Mouse (Mus musculus) neural tube, embryonic 13.5 days (tissue): ENCODE data around the gene Dtl. TPM values are rescaled to one million over a fixed set of nuclear protein-coding genes. Genes with fewer than 3 reads are reported as not detected.

Source experiments
- ATAC-seq: fragments of 200-750 bp; cut with Nextera tagmentation; 2 replicates; pipeline ENCODE4 v1.8.0; 2017; ENCODE audit warnings: low read depth, mild to moderate bottlenecking, moderate TSS enrichment, moderate library complexity
- H3K27ac ChIP-seq: fragments of 300-500 bp; sonication (generic); replicated peaks from 2 replicates; pipeline ENCODE4 v1.5.1; 2015; ENCODE audit warnings: moderate library complexity, mild to moderate bottlenecking, inconsistent platforms
- H3K27me3 ChIP-seq: fragments of 300-500 bp; sonication (generic); 2 replicates; pipeline ENCODE4 v1.6.1; 2015; ENCODE audit warnings: mild to moderate bottlenecking, inconsistent platforms
- H3K36me3 ChIP-seq: fragments of 300-500 bp; sonication (generic); 2 replicates; pipeline ENCODE4 v1.6.1; 2015; ENCODE audit warnings: mild to moderate bottlenecking, inconsistent platforms
- H3K4me1 ChIP-seq: fragments of 300-500 bp; sonication (generic); replicated peaks from 2 replicates; pipeline ENCODE4 v1.6.1; 2015; ENCODE audit warnings: inconsistent platforms
- H3K4me2 ChIP-seq: fragments of 300-500 bp; sonication (generic); 2 replicates; pipeline ENCODE4 v1.6.1; 2015; ENCODE audit warnings: inconsistent platforms, mild to moderate bottlenecking, moderate library complexity
- H3K4me3 ChIP-seq: fragments of 300-500 bp; sonication (generic); 2 replicates; pipeline ENCODE4 v1.5.1; 2015; ENCODE audit warnings: mild to moderate bottlenecking, inconsistent platforms
- H3K9ac ChIP-seq: fragments of 300-500 bp; sonication (generic); 2 replicates; pipeline ENCODE4 v1.6.1; 2015; ENCODE audit warnings: moderate library complexity, mild to moderate bottlenecking, inconsistent platforms
- H3K9me3 ChIP-seq: fragments of 300-500 bp; sonication (generic); 2 replicates; pipeline ENCODE4 v1.6.1; 2016; ENCODE audit warnings: inconsistent platforms
- WGBS: fragments of 180-500 bp; shearing (Covaris S2); methylation state at CpG from one replicate; pipeline ENCODE4 v1.1.7; 2015; 5-methylcytosine and 5-hydroxymethylcytosine counted together
- polyA plus RNA-seq: library from polyadenylated mRNA; unstranded; fragments of >200 nt; fragmentation: Nextera tagmentation; extraction: Ambion mirVana; gene quantifications from 2 replicates; pipeline ENCODE4 v1.2.1, GENCODE M21; 2015

Gene Dtl
- polyA plus RNA-seq, 1 experiment from 2014 or later, result 6.5 TPM

DNA sequence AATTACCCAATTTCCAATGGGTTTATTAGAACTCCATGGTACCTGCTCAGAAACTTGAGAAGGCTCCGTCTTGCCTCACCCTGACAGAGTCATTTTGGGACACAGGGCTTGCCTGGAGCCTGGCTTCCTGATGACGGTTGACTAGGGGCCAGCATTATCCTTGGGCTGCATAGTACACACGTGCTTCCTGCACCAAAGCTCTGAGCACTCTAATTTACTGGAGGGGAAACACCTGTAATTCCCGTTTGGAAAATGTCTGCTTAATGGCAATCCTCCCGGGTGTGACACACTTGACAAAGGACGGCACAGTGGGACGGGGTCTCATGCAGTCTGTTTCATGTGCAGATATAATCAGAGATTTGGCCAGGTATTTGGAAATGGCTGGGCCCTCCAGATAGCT, 84.9 kb downstream of the Dtl start:
- 69% methylated on average over 7 of the region's 7 CpGs for WGBS
- Histone ChIP-seq H3K27me3 (no peaks in the 10 kb centered on the region), H3K27ac (no peak overlapping the region), H3K4me2 (no peak overlapping the region), H3K4me3 (no peak overlapping the region), H3K4me1 (peaks cover 8% of the 10 kb centered on the region), H3K9ac (no peak overlapping the region), H3K36me3 (no peaks in the 10 kb centered on the region), H3K9me3 (no peaks in the 10 kb centered on the region)
- ATAC-seq, result no peak

Other genes with a start within 250 kb of the Dtl start
- gene Tmem206, start 249.6 kb downstream of the Dtl start, polyA plus RNA-seq, result 36.3 and 36.9 TPM in 2 replicates
- gene Ppp2r5a, start 172.3 kb downstream of the Dtl start, polyA plus RNA-seq, result 8.6 and 8.7 TPM in 2 replicates
- gene Ints7, start 92 bp upstream of the Dtl start, polyA plus RNA-seq, result 38.9 and 40.1 TPM in 2 replicates
- gene Lpgat1, start 142.3 kb upstream of the Dtl start, polyA plus RNA-seq, result 29.9 and 35.4 TPM in 2 replicates
- gene Nek2, start 245.9 kb upstream of the Dtl start, polyA plus RNA-seq, result 6.0 and 9.1 TPM in 2 replicates